Mouse (Mus musculus) midbrain, embryonic 12.5 days (tissue): Measurements from ENCODE around the gene Gpatch1. TPM values are rescaled to one million over a fixed set of nuclear protein-coding genes. Genes with fewer than 3 reads are reported as not detected.

Experiments used
- ATAC-seq: fragments of 200-750 bp; cut with Nextera tagmentation; 2 replicates; pipeline ENCODE4 v1.8.0; 2017; ENCODE audit warnings: low read depth, moderate TSS enrichment, moderate library complexity; ENCODE audit not compliant: low FRiP score
- H3K27ac ChIP-seq: fragments of 300-500 bp; sonication (generic); replicated peaks from 2 replicates; pipeline ENCODE4 v1.5.1; 2016; ENCODE audit warnings: mild to moderate bottlenecking
- H3K27me3 ChIP-seq: fragments of 300-500 bp; sonication (generic); 2 replicates; pipeline ENCODE4 v1.6.1; 2016; ENCODE audit warnings: mild to moderate bottlenecking
- H3K36me3 ChIP-seq: fragments of 300-500 bp; sonication (generic); 2 replicates; pipeline ENCODE4 v1.6.1; 2016
- H3K4me1 ChIP-seq: fragments of 300-500 bp; sonication (generic); 2 replicates; pipeline ENCODE4 v1.6.1; 2016
- H3K4me2 ChIP-seq: fragments of 300-500 bp; sonication (generic); replicated peaks from 2 replicates; pipeline ENCODE4 v1.6.1; 2016; ENCODE audit warnings: mild to moderate bottlenecking, moderate library complexity
- H3K4me3 ChIP-seq: fragments of 300-500 bp; sonication (generic); 2 replicates; pipeline ENCODE4 v1.5.1; 2016; ENCODE audit warnings: mild to moderate bottlenecking
- H3K9ac ChIP-seq: fragments of 300-500 bp; sonication (generic); replicated peaks from 2 replicates; pipeline ENCODE4 v1.6.1; 2016; ENCODE audit warnings: mild to moderate bottlenecking, moderate library complexity
- H3K9me3 ChIP-seq: fragments of 300-500 bp; sonication (generic); 2 replicates; pipeline ENCODE4 v1.6.1; 2016; ENCODE audit warnings: mild to moderate bottlenecking
- WGBS: fragments of 180-500 bp; shearing (Covaris S2); methylation state at CpG from one replicate; pipeline ENCODE4 v1.1.7; 2016; 5-methylcytosine and 5-hydroxymethylcytosine counted together
- polyA plus RNA-seq: library from polyadenylated mRNA; unstranded; fragments of >200 nt; fragmentation: Nextera tagmentation; extraction: Ambion mirVana; gene quantifications from 2 replicates; pipeline ENCODE4 v1.2.1, GENCODE M21; 2016

Gene Gpatch1
- polyA plus RNA-seq, 1 experiment from 2014 or later, result 19.6 TPM

DNA sequence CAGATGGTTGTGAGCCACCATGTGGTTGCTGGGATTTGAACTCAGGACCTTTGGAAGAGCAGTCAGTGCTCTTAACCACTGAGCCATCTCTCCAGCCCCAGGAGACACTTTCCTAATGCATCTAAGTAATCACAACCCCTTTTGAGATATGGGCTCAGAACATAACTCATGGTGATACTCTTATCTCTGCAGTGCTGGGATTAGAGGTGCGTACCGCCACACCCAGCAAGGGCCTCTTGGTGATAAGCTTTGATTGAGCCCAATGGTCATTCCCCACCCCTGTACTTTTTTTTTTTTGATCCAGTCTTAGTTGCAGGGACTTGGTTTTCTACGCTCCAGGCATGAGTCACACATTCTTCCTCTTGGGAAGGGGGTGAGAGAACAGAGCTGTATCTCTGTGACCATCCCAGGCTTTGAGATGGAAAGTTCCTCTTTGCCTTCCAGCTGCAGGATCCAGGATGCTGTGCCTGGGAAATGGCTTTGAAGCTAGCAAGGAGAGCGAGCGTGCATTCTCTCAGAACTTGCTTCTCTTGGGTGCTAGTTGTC is 26.6 kb upstream of the Gpatch1 start:
- Histone ChIP-seq H3K27me3 (no peaks in the 10 kb centered on the region), H3K4me3 (no peak overlapping the region), H3K4me2 (no peak overlapping the region), H3K9me3 (no peaks in the 10 kb centered on the region), H3K9ac (no peak overlapping the region), H3K27ac (no peak overlapping the region), H3K4me1 (no peaks in the 10 kb centered on the region), H3K36me3 (no peaks in the 10 kb centered on the region)
- WGBS, result 94% methylated on average over 5 of the region's 5 CpGs
- ATAC-seq, result no peak

DNA sequence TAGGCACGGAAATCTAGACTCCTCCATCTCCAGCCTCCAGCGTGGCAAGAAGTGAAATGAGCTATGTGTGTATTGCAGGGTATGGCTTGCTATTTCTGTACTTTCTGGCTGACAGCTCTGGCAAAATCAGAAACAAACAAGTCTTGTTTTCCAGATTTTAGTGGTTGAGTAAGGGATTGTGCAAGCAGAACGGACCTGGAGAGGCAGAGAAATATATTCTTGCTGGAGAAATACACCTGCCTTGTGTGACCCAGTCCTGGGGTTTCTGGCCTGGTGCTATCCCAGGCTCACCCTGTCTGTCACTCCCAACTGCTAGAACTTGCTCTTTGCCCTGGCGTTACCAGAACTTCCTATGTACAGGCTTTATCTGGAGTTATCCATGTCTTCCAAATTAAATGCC is 24.3 kb upstream of the Gpatch1 start:
- H3K27ac ChIP-seq, result no peak overlapping the region
- 79% methylated on average over 4 of the region's 4 CpGs for WGBS

DNA sequence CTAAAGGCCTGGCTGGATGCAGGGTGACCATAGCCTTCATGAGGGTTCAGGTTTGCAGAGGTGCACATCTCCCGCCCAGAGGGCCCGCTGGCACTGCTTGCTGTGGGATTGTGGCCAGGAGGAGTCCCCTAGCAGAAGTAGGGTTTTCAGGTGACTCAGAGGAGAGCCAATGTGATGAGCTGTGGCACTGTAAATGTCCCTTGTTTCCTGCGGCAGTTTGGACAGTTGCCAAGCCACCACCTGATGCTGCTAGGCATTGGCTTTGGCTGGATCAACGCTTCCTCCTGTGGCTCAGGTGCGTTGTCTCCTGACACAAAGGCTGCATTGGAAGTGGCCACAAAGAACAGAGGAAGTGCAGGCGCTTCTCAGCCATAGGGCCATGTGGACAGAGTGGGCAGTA is 23.0 kb upstream of the Gpatch1 start:
- WGBS, result 82% methylated on average over 6 of the region's 6 CpGs
- ATAC-seq, result no peak

More for the DNA sequence above, 24.3 kb upstream of the Gpatch1 start:
- ATAC-seq, result no peak
- H3K9me3 ChIP-seq, result no peaks in the 10 kb centered on the region
- no peaks in the 10 kb centered on the region for H3K27me3 ChIP-seq
- H3K4me1 ChIP-seq, result no peaks in the 10 kb centered on the region
- no peak overlapping the region for H3K4me2 ChIP-seq
- no peak overlapping the region for H3K4me3 ChIP-seq
- H3K36me3 ChIP-seq, result no peaks in the 10 kb centered on the region
- H3K9ac ChIP-seq, result no peak overlapping the region

GRCm38 (mm10) chr7:35340196-35340595 is 22.0 kb upstream of the Gpatch1 start:
- no peak overlapping the region for H3K9ac ChIP-seq
- no peak overlapping the region for H3K4me2 ChIP-seq
- peaks cover 4% of the 10 kb centered on the region; the same call in 1 of the 2 replicates for H3K4me1 ChIP-seq
- H3K27me3 ChIP-seq, result peaks cover 20% of the 10 kb centered on the region
- no peaks in the 10 kb centered on the region for H3K36me3 ChIP-seq
- no peaks in the 10 kb centered on the region for H3K9me3 ChIP-seq
- H3K4me3 ChIP-seq, result no peak overlapping the region
- no peak for ATAC-seq
- H3K27ac ChIP-seq, result no peak overlapping the region
- WGBS, result 23% methylated on average over 5 of the region's 5 CpGs

More for the DNA sequence above, 23.0 kb upstream of the Gpatch1 start:
- Histone ChIP-seq H3K9me3 (no peaks in the 10 kb centered on the region), H3K9ac (no peak overlapping the region), H3K4me1 (no peaks in the 10 kb centered on the region), H3K27ac (no peak overlapping the region), H3K27me3 (peaks cover 10% of the 10 kb centered on the region), H3K4me3 (no peak overlapping the region), H3K4me2 (no peak overlapping the region), H3K36me3 (no peaks in the 10 kb centered on the region)

DNA sequence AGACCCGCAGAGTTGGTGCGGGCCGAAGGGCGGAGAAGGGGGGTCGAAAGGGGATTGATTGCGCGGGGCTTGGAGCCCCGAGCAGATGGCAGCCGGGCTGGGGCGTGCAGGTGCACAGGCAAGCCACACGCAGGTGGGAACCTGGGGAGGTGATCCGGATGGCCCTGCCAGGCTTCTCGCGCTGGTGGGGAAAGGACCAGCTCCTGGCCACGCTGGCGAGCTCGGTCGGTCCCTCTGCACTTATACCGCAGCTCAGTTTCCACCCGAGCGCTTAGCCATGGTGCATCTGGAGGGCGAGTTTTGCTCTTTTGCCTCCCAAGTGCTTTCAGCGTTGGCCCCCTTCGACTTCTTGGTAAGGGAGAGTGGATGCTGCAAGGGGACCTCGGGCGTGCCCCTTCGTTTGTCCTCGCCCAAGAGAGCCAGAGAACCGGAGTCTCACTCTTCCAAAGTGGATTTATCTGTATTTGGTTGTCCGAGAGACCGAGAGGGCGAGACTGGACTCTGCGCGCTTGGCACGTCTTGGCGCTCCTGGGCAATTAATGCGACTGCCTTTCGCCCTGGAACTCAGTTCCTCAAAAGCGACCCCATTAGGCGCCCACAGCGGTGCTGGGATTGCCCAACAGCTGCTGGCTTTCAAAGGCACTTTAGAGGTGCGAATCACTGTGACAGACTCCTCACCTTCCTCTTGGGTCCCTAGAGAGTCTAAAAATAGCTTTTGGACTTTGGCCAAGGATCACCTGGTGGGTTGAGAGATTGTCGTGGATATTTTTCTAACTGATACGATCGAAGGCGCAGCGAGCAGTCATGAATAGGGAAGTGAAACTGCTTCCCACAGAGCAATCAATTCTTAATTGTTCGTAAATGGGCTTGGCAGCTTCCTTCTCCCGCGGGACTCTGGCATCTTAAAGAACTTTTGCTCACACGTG is 16.6 kb upstream of the Gpatch1 start:
- no peak overlapping the region for H3K27ac ChIP-seq
- no peaks in the 10 kb centered on the region for H3K9me3 ChIP-seq
- peak overlapping the region; percentile 62 for H3K4me3 ChIP-seq
- ATAC-seq, result no peak
- WGBS, result under 1% methylated on average over 51 of the region's 51 CpGs
- peak overlapping the region; percentile 100 for H3K4me2 ChIP-seq
- H3K36me3 ChIP-seq, result no peaks in the 10 kb centered on the region
- H3K4me1 ChIP-seq, result peaks cover 21% of the 10 kb centered on the region
- peaks cover 54% of the 10 kb centered on the region for H3K27me3 ChIP-seq
- H3K9ac ChIP-seq, result peak overlapping the region; percentile 57

- no peaks in the 10 kb centered on the region for H3K9me3 ChIP-seq
- peak; percentile 98 for ATAC-seq
- peaks cover 21% of the 10 kb centered on the region for H3K4me1 ChIP-seq
- no peaks in the 10 kb centered on the region for H3K36me3 ChIP-seq
- peak within 1 kb of the TSS; percentile 100 for H3K4me2 ChIP-seq
- no peak within 1 kb of the TSS for H3K27ac ChIP-seq
- H3K4me3 ChIP-seq, result peak within 1 kb of the TSS; percentile 62
- peak within 1 kb of the TSS; percentile 57 for H3K9ac ChIP-seq
- H3K27me3 ChIP-seq, result peaks cover 54% of the 10 kb centered on the region
- WGBS, result under 1% methylated on average over 48 of the region's 52 CpGs
Observed at GRCm38 (mm10) chr7:35333692-35334526, 15.7 kb upstream of the Gpatch1 start, which contains the start of gene Rhpn2. Gene Rhpn2 (plus strand): TSS chr7:35334170.

DNA sequence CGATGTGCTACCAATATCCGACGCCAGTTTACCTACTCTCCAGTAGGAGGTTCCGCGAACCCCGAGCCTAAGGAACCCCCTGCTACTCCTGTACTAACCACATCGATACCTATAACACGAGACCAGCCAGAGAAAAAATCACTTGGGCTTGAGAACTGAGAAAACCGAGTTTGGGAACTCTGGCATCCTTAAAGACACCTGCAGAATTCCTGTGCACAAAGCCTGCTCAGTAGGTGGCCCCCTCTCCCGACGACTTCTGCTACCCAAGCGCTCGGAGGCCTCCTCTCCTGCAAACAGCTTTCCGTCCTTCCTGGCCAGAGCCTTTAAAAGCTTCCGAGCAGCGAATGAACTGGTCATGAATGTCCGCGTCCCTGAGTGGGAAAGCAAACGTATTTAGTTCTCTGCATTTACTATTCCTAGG is 15.0 kb upstream of the Gpatch1 start:
- H3K9ac ChIP-seq, result no peak overlapping the region; the same call in 1 of the 2 replicates
- H3K27ac ChIP-seq, result no peak overlapping the region
- peak overlapping the region; percentile 100 for H3K4me2 ChIP-seq
- 0 out of 2 replicates have a peak, but pooled peaks have one; percentile 2 for ATAC-seq
- peaks cover 21% of the 10 kb centered on the region for H3K4me1 ChIP-seq
- H3K27me3 ChIP-seq, result peaks cover 54% of the 10 kb centered on the region
- peak overlapping the region; percentile 62 for H3K4me3 ChIP-seq
- no peaks in the 10 kb centered on the region for H3K9me3 ChIP-seq
- H3K36me3 ChIP-seq, result no peaks in the 10 kb centered on the region
- WGBS, result under 1% methylated on average over 19 of the region's 19 CpGs

DNA sequence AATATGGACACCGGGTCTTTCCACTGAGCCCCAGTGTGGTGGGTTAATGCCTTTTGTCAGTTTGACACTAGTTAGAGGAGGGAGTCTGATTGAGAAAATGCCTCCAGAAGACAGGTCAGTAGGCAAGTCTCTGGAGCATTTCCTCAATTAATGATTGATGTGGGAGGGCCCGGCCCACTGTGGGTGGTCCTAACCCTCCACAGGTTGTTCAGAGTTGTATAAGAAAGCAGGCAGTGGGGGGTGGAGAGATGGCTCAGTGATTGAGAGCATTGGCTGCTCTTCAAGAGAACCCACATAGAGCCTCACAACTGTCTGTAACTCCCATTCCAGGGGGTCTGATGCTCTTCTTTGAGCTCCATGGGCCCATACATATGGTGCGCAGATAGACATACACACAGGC is 13.3 kb upstream of the Gpatch1 start:
- Histone ChIP-seq H3K9ac (no peak overlapping the region), H3K27ac (no peak overlapping the region), H3K36me3 (no peaks in the 10 kb centered on the region), H3K4me1 (peaks cover 21% of the 10 kb centered on the region), H3K9me3 (no peaks in the 10 kb centered on the region), H3K4me2 (no peak overlapping the region), H3K4me3 (no peak overlapping the region), H3K27me3 (peaks cover 47% of the 10 kb centered on the region)
- no peak for ATAC-seq
- 67% methylated on average over 3 of the region's 3 CpGs for WGBS

DNA sequence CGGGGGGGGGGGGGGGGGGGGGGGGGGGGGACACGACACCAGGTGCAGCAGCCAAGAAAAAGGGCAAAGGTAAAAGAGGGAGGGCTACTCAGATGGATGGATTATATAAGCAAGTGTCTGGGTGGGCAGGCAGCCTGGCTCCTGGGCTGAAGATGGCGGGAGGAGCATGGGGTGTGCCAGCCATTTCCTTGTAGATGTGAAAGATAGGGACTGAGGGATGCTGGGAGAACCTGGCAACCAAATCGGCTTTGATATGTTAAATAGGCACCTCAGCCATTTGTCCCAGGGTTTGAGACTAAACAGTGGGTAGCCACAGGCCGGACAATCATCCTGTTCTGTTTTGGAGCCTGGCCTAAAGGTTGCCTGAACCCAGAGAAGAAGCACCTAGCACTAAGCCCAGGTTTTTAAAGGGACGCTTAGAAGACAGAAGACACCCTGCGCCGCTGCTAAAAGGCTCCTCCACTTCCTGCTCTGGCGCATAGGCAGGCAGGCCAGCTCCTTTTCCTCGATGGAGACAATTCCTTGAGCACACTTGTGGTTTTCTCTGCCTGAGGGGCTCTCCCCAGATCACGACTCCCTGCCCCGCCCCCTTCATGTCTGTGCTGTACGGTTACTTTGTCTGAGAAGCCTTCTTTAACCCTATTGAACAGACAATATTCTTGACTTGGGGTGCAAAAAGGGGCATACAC is 4.6 kb upstream of the Gpatch1 start:
- no peaks in the 10 kb centered on the region for H3K9me3 ChIP-seq
- no peak overlapping the region for H3K27ac ChIP-seq
- peak overlapping the region; percentile 35 for H3K4me2 ChIP-seq
- WGBS, result 7% methylated on average over 11 of the region's 13 CpGs
- H3K4me1 ChIP-seq, result peaks cover 6% of the 10 kb centered on the region
- no peak overlapping the region; the same call in 1 of the 2 replicates for H3K9ac ChIP-seq
- H3K4me3 ChIP-seq, result 0 out of 2 replicates have a peak overlapping the region, but pooled peaks have one; percentile 3
- H3K36me3 ChIP-seq, result no peaks in the 10 kb centered on the region
- H3K27me3 ChIP-seq, result no peaks in the 10 kb centered on the region
- no peak for ATAC-seq

DNA sequence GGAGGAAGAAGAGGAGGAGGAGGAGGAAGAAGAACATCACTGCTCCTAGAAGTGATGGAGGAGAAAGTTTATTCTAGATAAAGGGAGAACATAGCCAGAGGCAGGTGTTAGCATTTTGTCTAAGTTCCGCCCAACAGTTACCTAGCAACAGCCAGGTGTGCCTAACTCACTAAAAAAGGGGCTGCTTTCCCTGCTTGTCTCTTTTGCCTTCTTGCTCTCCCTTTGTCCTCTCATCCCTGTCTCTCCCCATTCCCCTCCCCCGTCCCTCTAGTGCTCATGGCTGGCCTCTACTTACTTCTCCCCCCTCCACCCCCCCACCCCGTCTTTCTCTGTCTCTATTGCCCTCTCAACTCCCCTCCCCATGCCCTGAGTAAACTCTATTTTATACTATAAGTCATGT is 3.9 kb upstream of the Gpatch1 start:
- H3K9me3 ChIP-seq, result no peaks in the 10 kb centered on the region
- WGBS, result 50% methylated on average over 3 of the region's 3 CpGs
- H3K27me3 ChIP-seq, result no peaks in the 10 kb centered on the region
- no peak overlapping the region for H3K9ac ChIP-seq
- ATAC-seq, result no peak
- H3K36me3 ChIP-seq, result no peaks in the 10 kb centered on the region
- no peak overlapping the region for H3K27ac ChIP-seq
- peaks cover 13% of the 10 kb centered on the region for H3K4me1 ChIP-seq
- no peak overlapping the region for H3K4me3 ChIP-seq
- no peak overlapping the region for H3K4me2 ChIP-seq

DNA sequence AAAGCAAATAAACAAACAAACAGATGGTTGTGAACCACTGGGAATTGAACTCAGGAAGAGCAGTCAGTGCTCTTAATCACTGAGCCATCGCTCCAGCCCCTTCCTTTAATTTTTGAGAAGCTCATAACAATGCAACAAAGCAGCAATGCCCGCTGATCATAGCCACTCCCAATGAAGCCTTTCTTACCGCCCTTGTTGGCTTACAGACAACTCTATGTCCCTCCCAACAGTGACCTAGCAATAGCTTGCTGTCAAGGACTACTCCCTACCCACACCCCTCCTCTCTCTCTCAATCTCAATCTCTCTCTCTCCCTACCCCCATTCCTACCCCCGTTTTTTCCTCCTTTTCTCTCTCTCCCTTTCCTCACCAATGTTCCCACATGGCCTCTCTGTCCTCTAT is 1.5 kb upstream of the Gpatch1 start:
- H3K27ac ChIP-seq, result no peak overlapping the region
- 79% methylated on average over 4 of the region's 4 CpGs for WGBS
- H3K27me3 ChIP-seq, result no peaks in the 10 kb centered on the region
- peaks cover 15% of the 10 kb centered on the region for H3K4me1 ChIP-seq
- no peaks in the 10 kb centered on the region for H3K9me3 ChIP-seq
- no peaks in the 10 kb centered on the region for H3K36me3 ChIP-seq
- H3K4me3 ChIP-seq, result no peak overlapping the region
- no peak overlapping the region for H3K9ac ChIP-seq
- no peak for ATAC-seq
- H3K4me2 ChIP-seq, result no peak overlapping the region
